Mouse (Mus musculus) testis, postnatal 10 days (tissue): ENCODE measurements around the gene Sipa1l3.

Source experiments
- DNase-seq: peaks from one replicate; pipeline ENCODE4 v3.0.0; 2021; ENCODE audit warnings: low spot score

The Sipa1l3 gene

DNA sequence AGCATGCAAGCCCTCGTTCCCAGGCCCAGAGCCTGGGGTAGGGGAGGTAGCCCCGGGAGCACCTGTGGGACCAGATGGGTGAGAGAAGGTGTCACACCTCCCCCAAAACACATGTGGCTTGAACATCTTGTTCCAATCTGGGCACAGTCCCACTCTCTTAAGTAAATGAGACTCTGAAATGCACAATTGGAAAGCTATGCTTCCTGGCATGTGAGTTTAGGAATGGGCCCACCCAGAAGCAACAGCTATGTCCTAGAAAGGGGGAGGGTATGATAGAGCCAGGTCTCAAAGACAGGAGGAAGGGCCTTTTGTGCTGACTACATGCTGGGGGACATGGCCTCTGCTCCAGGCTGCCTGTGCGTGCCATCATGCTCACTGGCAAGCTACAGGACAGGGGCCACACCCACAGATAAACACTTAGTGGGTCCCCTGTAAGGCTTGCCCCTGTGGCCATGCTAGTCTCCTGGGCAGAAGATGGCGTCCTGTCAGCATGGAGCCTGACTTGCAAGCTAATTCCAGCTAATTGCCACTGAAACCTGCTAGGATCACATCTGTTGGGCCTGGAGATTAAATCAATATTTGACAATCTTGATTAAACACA is 107.1 kb downstream of the Sipa1l3 start:
- no peak for DNase-seq

- no peak for DNase-seq
Measured at GRCm38 (mm10) chr7:29410402-29410801, 108.0 kb downstream of the Sipa1l3 start.

DNA sequence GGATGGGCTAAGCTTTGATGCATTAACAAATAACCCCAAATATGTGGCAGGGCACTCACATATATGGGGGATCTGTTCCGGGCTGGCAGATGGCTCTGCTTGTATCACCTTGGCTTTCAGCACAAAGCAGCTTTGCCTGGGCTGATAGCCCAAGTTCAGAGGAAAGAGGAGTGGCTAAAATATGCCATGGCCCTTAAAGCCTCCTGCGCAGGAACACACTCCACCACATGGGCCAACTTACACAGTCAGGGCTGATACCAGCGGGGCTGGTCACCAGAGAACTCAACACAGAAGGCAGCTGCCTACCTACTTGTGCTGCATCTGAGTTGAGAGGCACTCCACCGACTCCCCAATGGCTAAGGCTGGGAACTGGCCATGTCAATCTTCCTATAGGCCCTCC is 111.6 kb downstream of the Sipa1l3 start:
- no peak for DNase-seq

DNA sequence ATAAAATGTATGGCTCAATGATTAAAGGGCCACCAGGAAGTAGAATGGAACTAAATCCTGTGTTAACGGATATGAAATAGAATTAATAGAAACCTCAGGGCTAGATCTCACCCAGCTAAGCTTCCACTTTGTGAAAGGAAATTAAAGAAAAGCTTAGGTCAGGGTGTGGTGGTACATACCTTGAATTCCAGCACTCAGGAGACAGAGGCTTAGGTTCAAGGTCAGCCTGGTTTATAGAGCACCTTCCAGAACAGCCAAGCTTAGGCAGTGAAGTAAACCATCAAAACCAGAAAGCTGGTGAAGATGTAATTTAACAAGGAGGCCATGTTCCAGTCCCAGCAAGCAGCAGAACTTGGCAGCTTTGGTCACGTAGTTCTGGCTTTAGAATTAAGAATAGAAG is 114.3 kb downstream of the Sipa1l3 start:
- DNase-seq: no peak

DNA sequence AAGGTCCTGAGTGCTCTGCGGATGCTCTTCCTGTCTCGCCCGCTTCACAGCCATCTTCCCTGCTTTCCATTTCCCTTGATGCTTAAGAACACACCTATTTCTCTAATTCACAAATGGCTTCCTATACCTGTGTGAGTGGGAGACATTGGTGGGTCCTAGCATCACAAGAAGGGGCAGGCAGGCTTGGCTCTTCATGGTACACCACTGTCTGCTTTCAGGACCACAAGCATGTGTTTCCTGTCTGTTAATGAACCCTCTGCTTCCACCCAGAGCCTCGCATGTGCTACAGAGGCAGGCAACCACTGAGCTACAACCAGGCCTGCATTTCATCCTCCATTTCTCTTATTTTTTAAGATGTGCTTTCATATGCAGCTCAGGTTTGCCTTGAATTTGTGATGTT is 116.4 kb downstream of the Sipa1l3 start:
- no peak for DNase-seq

DNA sequence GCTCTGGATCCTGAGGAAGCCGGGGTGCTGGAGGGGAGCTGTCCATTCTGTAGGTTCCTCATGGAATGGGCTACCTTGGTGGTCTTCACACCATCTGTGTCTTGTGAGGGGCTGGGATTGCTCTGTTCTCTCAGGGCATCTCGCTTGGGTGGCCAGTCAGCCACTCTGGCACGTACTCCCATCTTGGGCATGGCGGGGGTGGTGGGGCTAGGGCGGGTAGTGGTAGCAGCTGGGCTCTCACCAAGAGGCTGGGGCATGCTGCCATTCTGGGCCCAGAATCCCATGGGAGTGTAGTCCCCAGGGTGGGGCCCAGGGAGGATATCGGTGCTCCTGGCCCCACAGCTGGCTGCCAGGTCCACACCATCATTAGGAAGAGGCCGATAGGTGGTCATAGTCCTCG is 118.0 kb downstream of the Sipa1l3 start:
- DNase-seq: no peak

DNA sequence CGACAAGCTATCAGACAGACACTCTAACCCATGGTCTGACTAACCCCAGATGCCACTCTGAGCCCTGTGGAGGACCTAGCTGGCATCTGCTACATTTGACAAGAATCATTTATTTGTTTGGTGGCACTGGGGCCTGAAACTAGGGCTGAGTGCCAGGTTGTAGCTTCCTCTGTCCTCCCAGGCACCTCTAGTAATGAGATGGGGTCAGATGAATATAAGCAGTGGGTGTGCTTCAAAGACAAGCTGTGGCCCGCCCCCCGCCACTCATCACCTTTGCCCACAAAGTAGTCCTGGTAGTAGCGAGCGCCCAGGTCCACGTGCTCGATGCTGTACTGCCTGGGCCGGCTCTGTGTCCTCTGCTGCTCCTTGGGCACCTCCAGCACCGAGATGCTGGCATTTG is 119.4 kb downstream of the Sipa1l3 start:
- DNase-seq: no peak

- no peak for DNase-seq
Measured at GRCm38 (mm10) chr7:29397486-29397885, 121.0 kb downstream of the Sipa1l3 start.

GRCm38 (mm10) chr7:29396943-29397340 is 121.5 kb downstream of the Sipa1l3 start:
- no peak for DNase-seq

DNA sequence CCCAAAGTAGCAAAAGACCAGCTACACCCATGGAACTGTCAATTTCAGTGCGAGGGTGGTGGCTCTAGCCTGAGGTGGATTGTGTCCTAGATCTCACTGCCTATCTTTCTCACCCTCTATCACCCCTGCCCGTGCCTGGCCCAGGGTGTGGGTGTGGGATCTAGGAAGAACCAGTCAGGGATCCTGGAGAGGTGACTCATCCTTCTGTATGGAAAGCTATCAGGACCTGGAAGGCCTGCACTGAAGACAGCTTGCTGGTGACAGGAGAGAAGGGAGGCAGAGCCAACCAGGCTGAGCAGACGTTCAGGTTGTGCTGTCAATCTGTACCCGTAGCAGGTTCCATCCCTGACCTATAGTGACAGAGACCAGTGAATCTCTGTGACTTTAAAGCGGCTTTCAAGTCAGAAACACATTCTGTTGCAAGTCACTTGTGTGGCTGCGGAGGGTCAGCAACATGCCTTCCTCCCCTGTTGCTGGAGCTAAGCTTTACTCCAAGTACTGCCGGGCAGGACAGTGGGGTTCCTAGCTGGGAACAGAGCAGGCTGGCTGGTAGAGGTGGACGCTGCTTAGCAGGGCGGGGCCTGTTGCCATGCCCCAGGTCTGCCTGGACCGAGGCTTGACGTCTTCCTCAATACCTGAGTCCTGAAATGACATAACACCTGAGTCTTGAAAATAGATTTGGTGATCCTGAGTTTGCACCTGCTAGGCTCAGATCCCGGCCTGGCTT is 122.1 kb downstream of the Sipa1l3 start:
- DNase-seq: no peak

DNA sequence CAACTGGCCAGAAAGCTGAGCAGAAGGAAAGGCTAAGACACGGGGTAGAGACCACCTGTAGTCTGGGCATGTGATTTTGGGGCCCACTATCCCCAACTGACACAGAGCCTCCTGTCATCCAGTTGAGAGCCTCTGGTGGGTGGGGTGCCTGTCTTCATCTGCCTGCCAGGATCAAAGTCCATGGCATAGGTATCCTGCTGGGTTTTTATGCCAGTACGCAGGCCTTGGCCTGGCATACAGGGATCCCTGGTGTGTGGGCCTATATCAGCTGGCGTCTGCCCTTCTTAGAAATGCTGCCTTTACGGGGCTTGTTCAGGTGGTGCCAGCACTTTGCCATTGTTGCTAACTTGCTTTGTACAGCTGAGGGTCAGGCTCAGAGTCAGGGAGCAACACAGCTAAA is 123.3 kb downstream of the Sipa1l3 start:
- DNase-seq: no peak

DNA sequence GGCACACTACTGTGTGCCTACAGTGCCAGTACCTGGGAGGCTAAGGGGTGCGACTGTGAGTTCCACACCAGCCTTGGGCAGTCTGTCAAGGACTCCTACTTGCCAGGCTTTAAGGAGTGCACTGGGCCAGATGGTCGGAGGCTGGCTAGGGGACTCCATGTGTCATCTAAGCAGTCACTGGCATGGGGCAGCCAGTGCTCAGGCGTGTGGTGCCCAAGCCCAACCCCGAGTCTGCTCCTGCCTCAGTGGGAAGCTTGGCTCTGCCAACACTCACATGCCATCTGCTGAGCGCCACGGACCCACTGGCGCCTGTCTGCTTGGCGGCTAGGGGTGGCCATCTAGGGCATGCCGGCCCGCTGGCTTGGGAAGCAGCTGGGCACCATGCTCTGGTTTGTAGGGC is 125.1 kb downstream of the Sipa1l3 start:
- DNase-seq: no peak

DNA sequence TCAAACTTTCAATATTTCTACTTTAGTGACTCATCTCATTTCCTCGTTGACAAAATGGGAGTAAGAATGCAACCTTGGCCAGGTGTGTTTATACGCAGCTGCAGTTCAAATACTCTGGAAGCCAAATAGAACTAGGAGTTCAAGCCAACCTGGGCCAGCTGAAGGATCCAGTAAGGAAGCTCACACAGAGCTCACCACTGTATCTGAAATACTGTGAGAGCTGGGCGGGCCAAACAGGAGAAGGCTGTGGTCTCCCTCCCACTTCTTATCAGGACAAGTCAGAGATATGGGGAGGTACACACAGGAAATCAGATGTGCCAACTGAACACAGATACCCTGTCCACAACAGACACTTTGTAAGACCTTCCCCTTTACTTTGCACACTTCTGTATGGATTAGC is 125.6 kb downstream of the Sipa1l3 start:
- DNase-seq: no peak

DNA sequence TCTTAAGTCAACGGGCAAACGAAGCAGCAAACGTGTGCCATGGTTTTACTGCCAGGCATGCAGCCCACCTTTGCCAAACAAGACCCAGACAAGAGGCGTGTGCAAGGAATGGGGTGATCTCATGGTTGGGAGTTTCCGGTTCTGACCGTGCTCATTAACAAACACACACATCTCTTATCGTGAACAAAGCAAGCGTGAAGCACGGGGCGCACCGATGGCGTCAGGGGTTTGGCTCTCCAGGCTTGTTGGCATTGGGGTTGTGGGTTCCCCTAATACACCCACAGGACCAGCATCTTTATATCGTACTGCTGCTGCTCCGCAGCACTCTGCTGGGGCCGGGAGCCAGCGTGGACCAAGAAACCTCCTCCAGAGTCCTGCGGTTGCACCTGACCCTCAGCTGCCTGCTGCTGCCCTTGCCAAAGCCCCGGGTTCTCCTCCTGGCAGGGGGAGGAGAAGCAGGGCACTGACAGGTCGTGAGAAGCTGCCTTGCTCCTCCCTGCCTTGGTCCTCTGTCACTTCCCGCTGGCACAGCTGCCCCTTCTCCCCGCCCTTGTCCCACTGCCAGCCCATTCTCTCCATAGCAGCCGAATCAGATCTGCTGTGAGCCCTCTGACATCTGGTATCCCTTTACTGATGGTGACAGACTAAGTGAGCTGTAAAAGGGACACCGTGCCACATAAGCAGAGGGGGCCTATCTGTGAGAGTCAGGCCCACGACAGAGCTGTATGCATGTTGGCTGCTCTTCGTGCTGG is 126.5 kb downstream of the Sipa1l3 start:
- no peak for DNase-seq

DNA sequence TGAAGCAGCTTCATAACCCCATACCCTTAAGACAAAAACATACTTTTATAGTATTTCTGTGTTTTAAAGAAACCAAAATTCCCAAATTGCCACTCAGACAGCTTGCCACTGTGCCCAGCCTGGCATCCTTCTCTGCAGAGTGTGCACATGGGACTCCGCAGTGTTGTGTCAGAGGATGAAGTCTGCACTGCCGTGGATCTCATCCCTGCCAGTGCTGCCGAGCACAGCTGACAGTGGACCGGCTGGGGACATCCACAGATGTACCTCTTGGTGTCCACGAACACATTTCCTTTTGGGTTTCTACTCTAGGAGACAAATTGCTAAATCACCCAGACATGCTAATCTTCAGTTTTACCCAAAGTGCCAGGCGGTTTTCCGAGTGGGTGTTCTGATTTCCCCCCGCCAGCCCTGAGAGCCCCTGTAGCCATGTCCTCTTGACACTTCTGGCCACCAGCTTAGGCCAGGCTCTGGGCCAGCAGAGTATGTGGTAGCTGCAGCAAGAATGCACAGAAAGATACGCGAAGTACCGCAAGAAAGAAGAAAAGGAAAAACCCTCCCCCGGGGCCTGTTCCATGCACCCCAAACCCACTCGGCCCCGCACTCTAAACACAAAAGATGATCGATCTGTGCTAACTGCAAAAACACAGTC is 127.2 kb downstream of the Sipa1l3 start:
- no peak for DNase-seq

- no peak for DNase-seq
Measured at GRCm38 (mm10) chr7:29390234-29390633, 128.2 kb downstream of the Sipa1l3 start.

DNA sequence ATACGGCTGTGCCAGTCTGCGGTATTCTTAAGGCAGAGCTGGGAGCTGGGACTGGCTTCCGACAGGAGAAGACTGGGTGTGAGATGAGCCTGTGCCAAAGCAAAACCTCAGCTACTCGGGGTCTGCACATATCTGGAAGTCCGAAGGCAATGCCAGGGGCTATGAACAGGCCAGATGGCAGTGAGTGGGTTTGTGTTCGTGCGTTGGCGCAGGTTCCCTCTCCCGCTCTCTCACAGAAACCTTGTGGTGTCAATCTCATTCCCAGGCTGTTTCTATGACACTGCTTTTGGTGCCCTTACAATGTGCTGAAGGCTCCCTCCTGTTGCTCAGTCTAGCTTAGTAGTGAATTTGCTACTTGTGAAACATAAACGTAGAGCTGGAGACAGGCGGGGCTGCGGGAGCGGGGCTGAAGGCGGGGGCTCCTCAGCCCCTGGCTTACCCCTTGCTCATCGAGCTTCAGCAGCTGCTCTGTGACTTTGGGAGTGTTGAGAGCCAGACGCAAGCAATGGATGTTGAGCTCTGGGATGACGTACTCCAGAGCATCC is 130.8 kb downstream of the Sipa1l3 start:
- no peak for DNase-seq

GRCm38 (mm10) chr7:29386349-29386748 is 132.1 kb downstream of the Sipa1l3 start:
- no peak for DNase-seq

- DNase-seq: no peak
Measured at GRCm38 (mm10) chr7:29385791-29386190, 132.7 kb downstream of the Sipa1l3 start.

GRCm38 (mm10) chr7:29383255-29383654 is 135.2 kb downstream of the Sipa1l3 start:
- peak; percentile 96 for DNase-seq

GRCm38 (mm10) chr7:29381466-29382040 is 136.9 kb downstream of the Sipa1l3 start:
- no peak for DNase-seq

GRCm38 (mm10) chr7:29374054-29374453 is 144.4 kb downstream of the Sipa1l3 start:
- DNase-seq: no peak
